Mouse (Mus musculus) neutrophil, adult 5-6 weeks (primary cell): ENCODE results near the gene Bcl3. TPM values are rescaled to one million over a fixed set of nuclear protein-coding genes. Genes with fewer than 3 reads are reported as not detected.

Experiments
- ATAC-seq: fragments of 151-379, 151-347 bp; 2 replicates; pipeline ENCODE4 v1.8.0; 2017; ENCODE audit warnings: mild to moderate bottlenecking, moderate TSS enrichment; ENCODE audit not compliant: insufficient number of reproducible peaks, poor library complexity, low FRiP score, severe bottlenecking; ENCODE audit errors: extremely low read depth
- total RNA-seq: library from RNA; stranded (forward); fragments of 200-1000 nt; gene quantifications from 2 replicates; pipeline ENCODE4 v1.2.3, GENCODE M21; 2017

Bcl3 gene
- total RNA-seq, 1 experiment from 2014 or later: 59.9 TPM

DNA sequence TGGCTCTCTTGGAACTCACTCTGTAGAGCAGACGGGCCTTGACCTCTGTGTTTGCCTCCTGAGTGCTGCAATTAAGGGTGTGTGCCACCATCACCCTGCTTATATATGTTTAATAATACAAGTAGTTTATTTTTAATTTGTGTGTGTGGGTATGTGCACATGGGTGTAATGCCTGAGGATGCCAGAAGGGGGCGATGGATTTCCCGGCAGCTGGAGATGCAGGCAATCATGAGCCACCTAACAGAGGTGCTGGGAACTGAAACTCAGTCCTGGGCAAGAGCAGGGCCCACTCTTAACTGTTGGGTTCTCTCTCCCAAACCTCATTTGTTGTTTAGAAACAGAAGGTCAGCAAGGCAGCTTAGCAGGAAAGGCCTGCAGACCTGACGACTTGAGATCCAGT, 42.7 kb downstream of the Bcl3 start:
- ATAC-seq: no peak

DNA sequence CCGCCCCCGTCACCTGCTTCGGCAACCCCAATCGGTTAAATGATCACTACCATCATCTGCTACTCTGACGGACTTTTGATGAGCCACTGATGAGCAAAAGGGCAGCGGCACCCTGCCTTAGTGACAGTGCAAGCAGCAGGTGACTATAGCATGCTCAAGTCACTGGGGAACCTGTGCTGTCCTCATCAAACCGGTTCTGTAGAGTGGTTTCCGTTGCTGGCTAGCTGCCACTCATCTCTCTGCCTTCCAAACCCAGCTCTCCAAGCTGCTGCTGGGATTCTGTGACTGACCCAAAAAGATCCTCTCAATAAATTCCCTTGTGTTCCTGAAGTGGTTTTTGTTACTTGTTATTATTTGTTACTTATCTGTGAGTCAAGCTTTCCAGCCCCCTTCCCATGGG, 43.9 kb downstream of the Bcl3 start:
- ATAC-seq: no peak

DNA sequence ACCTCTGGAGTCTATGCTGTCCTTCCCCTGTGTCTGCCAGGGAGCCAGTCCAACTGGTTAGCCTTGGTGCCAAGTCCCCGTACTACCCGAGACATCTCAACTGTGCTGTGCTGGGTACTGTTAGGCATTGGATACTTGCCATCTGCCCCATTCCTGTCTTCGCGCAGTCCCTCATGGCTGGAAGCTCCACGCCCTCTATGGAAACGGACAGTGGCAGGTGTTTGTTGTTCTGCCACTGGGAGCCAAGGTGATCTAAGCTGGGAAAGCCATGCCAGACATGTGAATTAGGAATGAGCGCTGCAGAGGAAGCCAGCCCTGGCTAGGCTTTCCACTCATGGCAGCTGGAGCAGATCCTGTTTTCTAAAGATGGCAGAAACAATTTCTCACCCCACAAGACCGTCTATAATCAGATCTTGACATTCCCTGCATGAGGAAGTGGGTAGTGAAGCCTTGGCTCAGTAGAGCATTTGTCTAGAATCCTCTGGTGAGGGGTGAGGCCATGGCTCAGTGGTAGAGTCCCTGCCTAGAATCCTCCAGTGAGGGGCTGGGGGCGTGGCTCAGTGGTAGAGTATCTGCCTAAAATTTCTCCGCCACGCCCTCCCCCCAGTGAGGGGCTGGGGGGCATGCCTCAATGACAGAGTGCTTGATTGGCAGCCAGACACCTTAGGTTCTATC, 45.4 kb downstream of the Bcl3 start:
- no peak for ATAC-seq

DNA sequence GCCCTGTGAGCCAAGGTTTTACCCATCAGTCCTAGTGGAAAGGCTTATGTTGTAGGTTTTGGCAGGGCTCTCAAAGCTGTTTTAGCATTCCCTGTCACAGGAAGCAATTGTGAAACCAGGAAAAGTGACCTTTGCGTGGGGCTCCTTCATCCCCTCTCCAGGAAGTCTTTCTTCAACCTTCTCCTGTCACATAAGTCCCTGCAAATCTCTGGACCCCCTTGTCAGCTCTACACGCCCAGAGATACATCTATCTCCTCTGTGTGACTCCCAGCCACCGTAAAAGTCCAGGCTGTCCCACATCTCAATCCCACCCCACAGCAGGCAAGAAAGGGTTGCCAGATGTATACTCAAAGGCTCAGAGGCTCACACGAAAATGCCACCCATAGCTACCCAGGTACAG, 50.9 kb downstream of the Bcl3 start:
- no peak for ATAC-seq

DNA sequence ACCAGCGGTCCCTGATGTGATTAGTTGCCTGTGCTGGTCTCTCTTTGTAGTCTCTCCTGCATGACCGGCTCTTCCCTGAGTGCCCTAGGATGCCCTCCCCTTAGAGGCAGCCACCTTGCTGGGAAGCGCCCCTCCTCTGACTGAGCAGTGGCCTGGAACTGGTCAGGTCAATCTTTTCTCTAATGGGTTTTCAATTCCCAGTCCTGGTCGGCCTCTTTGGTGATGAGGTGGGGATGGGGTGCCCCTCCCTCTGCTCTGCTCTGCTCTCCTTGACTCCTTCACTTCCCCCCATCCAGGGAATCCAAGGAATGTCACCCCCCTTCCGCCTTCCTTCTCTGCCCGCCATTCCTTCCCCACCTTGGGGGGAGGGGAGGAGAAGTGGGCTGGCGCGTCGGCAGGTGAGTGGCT, 51.6 kb downstream of the Bcl3 start, which contains the start of gene Bcam:
Gene Bcam, minus strand, starts transcription at position 33 of the 408 bp plus-strand sequence.
- no peak for ATAC-seq

DNA sequence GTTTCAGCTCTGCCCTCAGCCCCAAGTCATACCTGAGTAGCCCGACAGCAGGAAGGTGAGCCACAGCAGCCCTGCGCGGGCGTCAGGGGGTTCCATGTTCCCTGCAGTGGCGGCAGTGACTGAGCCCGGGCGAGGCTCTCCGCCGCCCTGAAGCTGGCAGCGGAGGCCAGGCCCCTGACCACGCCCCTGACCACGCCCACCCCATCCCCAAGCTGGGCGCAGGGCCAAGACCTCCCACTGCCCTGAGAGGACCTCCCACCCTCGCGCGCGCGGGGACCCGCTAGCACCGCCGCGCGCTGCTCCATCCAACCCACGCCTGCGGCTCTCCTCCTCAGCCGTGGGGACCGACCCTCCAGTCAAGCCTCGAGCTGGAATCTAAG, 52.2 kb downstream of the Bcl3 start:
- no peak for ATAC-seq

DNA sequence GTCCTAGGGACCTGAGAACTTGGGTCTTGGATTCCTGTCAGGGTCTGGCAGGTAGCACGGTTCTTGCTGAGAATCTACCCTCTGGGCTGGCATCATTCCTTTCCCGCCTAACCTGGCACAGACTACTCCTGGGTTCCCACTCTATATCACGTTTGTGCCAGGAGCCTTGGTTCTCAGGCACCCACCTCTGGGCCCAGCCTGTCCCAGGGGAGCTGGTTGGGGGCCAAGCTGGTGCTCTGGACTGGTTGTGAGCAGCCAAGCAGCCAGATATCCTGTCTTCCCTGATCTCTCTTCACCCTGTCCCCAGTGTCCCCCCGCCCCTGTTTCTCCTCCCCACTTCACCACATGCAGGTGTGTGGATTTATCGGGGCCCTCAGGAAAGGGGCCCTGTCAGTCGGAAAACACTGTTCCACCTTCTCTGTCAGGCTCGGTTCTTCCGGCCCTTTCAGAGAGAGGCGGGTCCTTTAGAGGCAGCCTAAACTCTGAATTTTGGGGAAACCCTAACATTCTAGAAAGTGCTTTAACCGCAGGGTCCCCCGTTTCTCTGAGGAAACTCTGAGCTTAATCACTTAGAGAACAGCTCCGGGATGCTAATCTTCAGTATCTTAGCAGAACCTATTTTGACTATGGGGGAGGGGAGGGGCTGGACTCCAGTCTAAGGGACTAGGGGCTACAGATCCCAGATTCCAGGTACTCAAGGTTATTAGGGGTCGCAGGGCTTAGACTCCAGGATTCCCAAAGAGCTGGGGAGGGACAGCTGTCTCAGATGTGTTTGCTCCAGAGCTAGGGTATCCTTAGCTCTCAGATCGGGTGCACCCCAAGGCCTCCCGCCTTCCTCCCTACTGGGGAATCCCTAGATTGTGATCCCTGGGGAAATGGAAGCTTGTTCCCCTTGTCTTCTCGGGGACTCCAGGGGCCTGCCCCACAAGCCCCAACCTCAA, 52.9 kb downstream of the Bcl3 start:
- no peak for ATAC-seq

DNA sequence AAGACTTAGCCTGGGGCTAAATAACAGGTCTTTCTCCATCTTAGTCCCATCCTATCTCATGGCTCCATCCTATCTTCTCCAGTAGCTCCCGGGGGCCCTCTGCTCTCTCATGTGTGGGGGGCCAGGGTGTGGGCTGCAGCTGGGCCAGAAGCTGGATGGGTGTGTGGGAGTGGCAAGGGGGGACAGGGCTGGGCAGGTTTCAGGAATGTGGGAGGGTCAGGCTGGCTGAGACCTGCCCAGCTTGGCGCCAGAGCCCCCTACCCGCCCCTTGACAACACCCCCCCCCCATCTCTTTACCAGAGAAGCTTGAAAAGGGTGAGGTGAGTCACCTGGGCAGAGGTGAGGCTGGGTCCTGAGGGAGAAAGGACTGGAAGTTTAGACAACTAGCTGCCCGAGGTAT, 53.6 kb downstream of the Bcl3 start:
- no peak for ATAC-seq

DNA sequence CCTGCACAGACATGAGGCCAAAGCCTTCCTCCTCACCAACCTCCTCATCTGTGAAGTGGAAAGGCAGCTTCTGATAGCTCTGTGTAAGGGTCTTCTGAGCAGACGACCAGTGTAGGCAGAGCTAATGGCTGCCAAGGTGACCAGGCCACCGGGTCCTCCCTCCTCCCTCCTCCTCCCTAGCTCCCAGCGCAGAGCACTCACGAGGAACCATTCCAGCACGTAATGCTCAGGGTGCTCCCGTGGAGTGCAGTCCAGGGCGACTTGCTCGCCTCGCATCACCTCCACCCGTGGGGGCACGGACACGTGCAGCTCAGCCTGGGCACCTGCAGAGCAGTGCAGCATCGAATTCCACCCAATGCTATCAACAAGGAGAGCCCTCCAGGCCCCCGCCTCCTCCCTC, 54.3 kb downstream of the Bcl3 start:
- no peak for ATAC-seq

DNA sequence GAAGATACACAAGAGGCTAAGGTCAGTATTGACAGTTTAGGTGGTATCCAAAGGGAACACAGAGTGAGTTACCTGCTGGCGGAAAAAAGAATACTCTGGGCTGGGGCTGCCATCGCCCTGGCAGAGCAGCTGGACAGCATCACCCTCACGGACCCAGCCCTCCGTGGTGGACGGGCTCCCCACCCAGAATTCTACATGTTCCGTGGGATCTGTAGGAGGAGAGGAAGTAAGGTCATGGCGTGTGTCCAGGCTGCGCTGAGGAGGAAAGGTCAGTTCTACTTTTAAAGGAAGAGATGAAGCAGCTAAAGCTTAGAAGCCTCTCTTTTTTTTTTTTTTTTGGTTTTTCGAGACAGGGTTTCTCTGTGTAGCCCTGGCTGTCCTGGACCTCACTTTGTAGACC, 58.0 kb downstream of the Bcl3 start:
- no peak for ATAC-seq

DNA sequence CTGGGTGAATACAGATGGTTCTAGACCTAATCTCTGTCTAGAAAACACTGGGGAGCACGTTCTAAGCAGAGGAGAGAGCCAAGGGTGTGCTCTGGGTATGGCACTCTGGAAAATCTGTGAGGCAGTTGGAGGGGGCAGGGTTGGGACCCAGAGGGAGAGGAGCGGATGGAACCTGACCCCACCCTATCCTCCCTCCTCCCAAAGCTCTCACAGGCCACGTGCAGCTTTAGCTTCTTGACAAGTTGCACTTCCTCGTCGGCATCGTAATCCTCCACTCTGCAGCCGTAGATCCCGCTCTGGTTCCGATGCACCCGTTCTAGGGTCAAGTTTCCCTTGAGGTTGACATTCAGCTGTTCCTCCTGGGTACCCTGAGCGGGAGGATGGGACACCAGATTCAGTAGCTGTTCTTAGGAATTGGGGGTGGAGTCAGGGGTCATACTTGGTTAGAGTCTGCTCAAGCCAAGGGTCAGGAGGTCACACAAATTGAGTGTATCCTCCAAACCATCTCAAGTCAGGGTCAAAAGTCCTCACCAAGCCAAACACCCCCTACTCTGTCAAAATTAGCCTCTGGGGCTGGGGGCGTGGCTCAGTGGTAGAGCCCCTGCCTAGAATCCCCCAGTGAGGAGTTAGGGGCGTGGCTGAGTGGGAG, 58.6 kb downstream of the Bcl3 start:
- no peak for ATAC-seq

DNA sequence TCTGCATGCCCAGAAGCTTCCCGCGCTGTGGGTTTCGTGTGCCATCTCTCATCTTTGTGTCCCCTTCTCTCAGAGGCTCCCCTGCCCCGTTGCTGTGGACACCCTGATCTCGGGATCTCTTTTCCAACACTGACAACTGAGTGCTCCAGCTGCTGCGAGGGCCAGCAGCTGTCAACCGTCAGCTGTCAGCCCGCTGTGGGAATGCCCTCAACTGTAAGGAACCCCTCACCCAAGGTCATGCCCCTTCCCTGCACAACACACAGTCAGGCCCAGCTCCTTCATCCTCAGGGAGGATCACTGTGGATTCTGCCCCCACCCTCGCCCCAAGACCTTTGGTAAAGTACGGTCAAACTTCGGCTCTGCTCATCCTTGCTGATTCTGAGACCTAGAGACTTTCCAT, 60.3 kb downstream of the Bcl3 start:
- no peak for ATAC-seq

DNA sequence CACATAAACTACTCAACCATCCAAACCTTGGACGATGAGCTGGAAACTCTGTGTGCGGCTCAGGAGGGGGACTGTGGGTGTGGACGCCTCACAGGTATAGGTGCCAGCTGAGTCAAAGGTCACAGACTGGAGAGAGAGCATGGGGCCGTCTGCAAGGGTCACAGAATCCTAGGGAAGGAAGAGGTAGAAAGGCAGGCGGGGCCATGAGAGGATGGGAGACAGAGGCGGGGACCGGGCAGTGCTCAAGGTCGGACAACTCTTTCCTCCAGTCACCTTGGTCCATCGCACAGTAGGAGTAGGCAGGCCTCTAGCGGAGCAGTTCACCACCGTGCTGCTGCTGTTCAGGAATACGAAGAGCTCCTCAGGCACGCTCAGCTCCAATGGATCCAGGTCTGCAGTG, 62.5 kb downstream of the Bcl3 start:
- ATAC-seq: no peak

DNA sequence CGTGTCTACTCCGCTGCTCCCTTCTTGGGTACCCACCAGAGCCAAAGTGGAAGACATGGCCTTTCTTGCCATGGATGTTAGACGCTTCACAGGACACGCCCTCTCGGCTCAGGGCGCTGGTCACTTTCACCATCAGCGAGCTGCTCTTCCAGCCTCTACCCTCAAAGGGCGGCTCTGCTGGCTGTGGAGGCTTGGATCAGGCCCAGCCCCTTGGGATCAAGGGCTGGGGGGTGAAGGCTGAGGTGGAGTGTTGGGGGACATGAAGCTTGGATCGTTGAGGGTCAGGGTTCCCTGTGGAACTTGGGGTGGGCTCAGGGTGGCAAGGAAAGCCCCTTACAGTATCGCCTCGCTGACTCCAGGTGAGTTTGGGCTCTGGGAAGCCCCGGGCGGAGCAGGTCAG, 63.9 kb downstream of the Bcl3 start:
- ATAC-seq: no peak

Other genes with a start within 250 kb of the Bcl3 start
- 8.7 and 11.6 TPM in 2 replicates for gene Zfp296, start 245.5 kb downstream of the Bcl3 start, total RNA-seq
- gene Gemin7, start 245.2 kb downstream of the Bcl3 start, total RNA-seq: 44.1 and 49.8 TPM in 2 replicates
- 97.9 and 108 TPM in 2 replicates for gene Clasrp, start 218.3 kb downstream of the Bcl3 start, total RNA-seq
- 37.0 and 41.1 TPM in 2 replicates for gene Relb, start 193.3 kb downstream of the Bcl3 start, total RNA-seq
- gene Clptm1, start 157.7 kb downstream of the Bcl3 start, total RNA-seq: 45.9 and 51.4 TPM in 2 replicates
- 14.0 and 17.5 TPM in 2 replicates for gene Apoc2, start 144.8 kb downstream of the Bcl3 start, total RNA-seq
- not detected in 2 replicates for gene Gm44805, start 141.3 kb downstream of the Bcl3 start, total RNA-seq
- 0.23 TPM in 1 of 2 replicates, not detected in the other for gene Apoc4, start 141.3 kb downstream of the Bcl3 start, total RNA-seq
- 2.7 and 12.5 TPM in 2 replicates for gene Apoc1, start 130.1 kb downstream of the Bcl3 start, total RNA-seq
- gene Apoe, start 123.6 kb downstream of the Bcl3 start, total RNA-seq: 399 and 429 TPM in 2 replicates
- gene Tomm40, start 107.3 kb downstream of the Bcl3 start, total RNA-seq: 22.2 and 22.3 TPM in 2 replicates
- 0.23 TPM in 1 of 2 replicates, not detected in the other for gene Nectin2, start 72.3 kb downstream of the Bcl3 start, total RNA-seq
- gene Bcam, start 51.8 kb downstream of the Bcl3 start, total RNA-seq: not detected in 2 replicates
- 1.4 and 3.6 TPM in 2 replicates for gene Cblc, start 26.0 kb downstream of the Bcl3 start, total RNA-seq
- 1.6 TPM in 1 of 2 replicates, not detected in the other for gene Gm19345, start 29.2 kb upstream of the Bcl3 start, total RNA-seq
- 3.3 and 5.2 TPM in 2 replicates for gene Ceacam16, start 38.5 kb upstream of the Bcl3 start, total RNA-seq
- gene Ceacam19, start 65.2 kb upstream of the Bcl3 start, total RNA-seq: 0.47 TPM in 1 of 2 replicates, not detected in the other
- gene Pvr, start 98.4 kb upstream of the Bcl3 start, total RNA-seq: 6.8 and 9.2 TPM in 2 replicates
- 0.47 and 0.86 TPM in 2 replicates for gene Igsf23, start 128.0 kb upstream of the Bcl3 start, total RNA-seq
- not detected in 2 replicates for gene Ceacam20, start 142.6 kb upstream of the Bcl3 start, total RNA-seq
- gene Nlrp9b, start 168.7 kb upstream of the Bcl3 start, total RNA-seq: not detected in 2 replicates